Mouse (Mus musculus): ENCODE results near the gene Tex14. TPM values are rescaled to one million over a fixed set of nuclear protein-coding genes. Genes with fewer than 3 reads are reported as not detected.
"Not testable (repeated sequence)": the region's sequence is repeated elsewhere in the genome, so short reads cannot be mapped to it uniquely, and the experiment has no call there.

Tex14 gene
- polyA plus RNA-seq, 1 experiment from 2014 or later, result 0.60 TPM

GRCm38 (mm10) chr11:87461780-87462460 lies 57.1 kb downstream of the Tex14 start:
- Histone ChIP-seq H3K27ac (replicated peaks; ENCODE audit: low read depth, low read length) (0 out of 2 replicates have a peak overlapping the region, but pooled peaks have one; percentile 21), H3K4me2 (ENCODE audit: low read depth, severe bottlenecking) (peak overlapping the region; percentile 39)
- not testable (repeated sequence) for H3K9me3 ChIP-seq (ENCODE audit: control insufficient read depth, low read length); H3K9ac ChIP-seq (ENCODE audit: low read length); H3K4me3 ChIP-seq (ENCODE audit: low read depth, low read length); H3K36me3 ChIP-seq (ENCODE audit: control insufficient read depth, insufficient read depth, low read length); H3K4me1 ChIP-seq (ENCODE audit: control insufficient read depth, insufficient read depth, low read length); H3K27me3 ChIP-seq (ENCODE audit: control insufficient read depth, insufficient read depth, low read length)
- ATAC-seq (ENCODE audit: insufficient number of reproducible peaks, low FRiP score, low TSS enrichment, low read depth), result peak; percentile 99
- WGBS, result 0% methylated on average over 22 of the region's 58 CpGs
- DNase-seq (ENCODE audit: low spot score), result peak; percentile 79

- 6% methylated on average over 9 of the region's 9 CpGs for WGBS
- H3K27me3 ChIP-seq (ENCODE audit: control insufficient read depth, insufficient read depth, low read length), result no peaks in the 10 kb centered on the region
- H3K4me3 ChIP-seq (ENCODE audit: low read depth, low read length), result no peak overlapping the region
- no peak overlapping the region for H3K9ac ChIP-seq (ENCODE audit: low read length)
- no peak overlapping the region; the same call in 1 of the 2 replicates for H3K27ac ChIP-seq (replicated peaks; ENCODE audit: low read depth, low read length)
- no peaks in the 10 kb centered on the region for H3K36me3 ChIP-seq (ENCODE audit: control insufficient read depth, insufficient read depth, low read length)
- no peaks in the 10 kb centered on the region for H3K4me1 ChIP-seq (ENCODE audit: control insufficient read depth, insufficient read depth, low read length)
- H3K9me3 ChIP-seq (ENCODE audit: control insufficient read depth, low read length), result no peaks in the 10 kb centered on the region
- peak; percentile 63 for DNase-seq (ENCODE audit: low spot score)
- H3K4me2 ChIP-seq (ENCODE audit: low read depth, severe bottlenecking), result no peak overlapping the region
- peak; percentile 75; the same call in 1 of the 2 replicates for ATAC-seq (ENCODE audit: insufficient number of reproducible peaks, low FRiP score, low TSS enrichment, low read depth)
Measured at GRCm38 (mm10) chr11:87462461-87463242, 57.8 kb downstream of the Tex14 start.

- ATAC-seq (ENCODE audit: insufficient number of reproducible peaks, low FRiP score, low TSS enrichment, low read depth) (no peak), DNase-seq (ENCODE audit: low spot score) (no peak)
- Histone ChIP-seq H3K27ac (replicated peaks; ENCODE audit: low read depth, low read length) (no peak overlapping the region), H3K4me3 (ENCODE audit: low read depth, low read length) (no peak overlapping the region), H3K36me3 (ENCODE audit: control insufficient read depth, insufficient read depth, low read length) (no peaks in the 10 kb centered on the region), H3K4me1 (ENCODE audit: control insufficient read depth, insufficient read depth, low read length) (no peaks in the 10 kb centered on the region), H3K9ac (ENCODE audit: low read length) (no peak overlapping the region), H3K4me2 (ENCODE audit: low read depth, severe bottlenecking) (no peak overlapping the region), H3K27me3 (ENCODE audit: control insufficient read depth, insufficient read depth, low read length) (no peaks in the 10 kb centered on the region), H3K9me3 (ENCODE audit: control insufficient read depth, low read length) (no peaks in the 10 kb centered on the region)
- 54% methylated on average over 5 of the region's 5 CpGs for WGBS
Measured at GRCm38 (mm10) chr11:87463243-87463540, 58.3 kb downstream of the Tex14 start.

GRCm38 (mm10) chr11:87463792-87464430 lies 59.0 kb downstream of the Tex14 start:
- not testable (repeated sequence) for H3K9ac ChIP-seq (ENCODE audit: low read length); H3K27ac ChIP-seq (replicated peaks; ENCODE audit: low read depth, low read length); H3K4me3 ChIP-seq (ENCODE audit: low read depth, low read length); ATAC-seq (ENCODE audit: insufficient number of reproducible peaks, low FRiP score, low TSS enrichment, low read depth); H3K4me1 ChIP-seq (ENCODE audit: control insufficient read depth, insufficient read depth, low read length); H3K27me3 ChIP-seq (ENCODE audit: control insufficient read depth, insufficient read depth, low read length); DNase-seq (ENCODE audit: low spot score); H3K4me2 ChIP-seq (ENCODE audit: low read depth, severe bottlenecking); H3K9me3 ChIP-seq (ENCODE audit: control insufficient read depth, low read length); H3K36me3 ChIP-seq (ENCODE audit: control insufficient read depth, insufficient read depth, low read length)
- 85% methylated on average over 4 of the region's 4 CpGs for WGBS

GRCm38 (mm10) chr11:87465990-87466593 lies 61.2 kb downstream of the Tex14 start:
- 71% methylated on average over 6 of the region's 6 CpGs for WGBS
- Histone ChIP-seq H3K4me1 (ENCODE audit: control insufficient read depth, insufficient read depth, low read length) (0 out of 2 replicates have a peak, but pooled peaks cover 2% of the 10 kb centered on the region), H3K9ac (ENCODE audit: low read length) (no peak overlapping the region), H3K4me2 (ENCODE audit: low read depth, severe bottlenecking) (no peak overlapping the region), H3K9me3 (ENCODE audit: control insufficient read depth, low read length) (no peaks in the 10 kb centered on the region), H3K27me3 (ENCODE audit: control insufficient read depth, insufficient read depth, low read length) (no peaks in the 10 kb centered on the region), H3K36me3 (ENCODE audit: control insufficient read depth, insufficient read depth, low read length) (no peaks in the 10 kb centered on the region), H3K4me3 (ENCODE audit: low read depth, low read length) (no peak overlapping the region), H3K27ac (replicated peaks; ENCODE audit: low read depth, low read length) (no peak overlapping the region)
- ATAC-seq (ENCODE audit: insufficient number of reproducible peaks, low FRiP score, low TSS enrichment, low read depth), result no peak
- DNase-seq (ENCODE audit: low spot score), result no peak

GRCm38 (mm10) chr11:87467491-87468277 lies 62.8 kb downstream of the Tex14 start:
- H3K4me2 ChIP-seq (ENCODE audit: low read depth, severe bottlenecking), result no peak overlapping the region; the same call in 1 of the 2 replicates
- DNase-seq (ENCODE audit: low spot score) (no peak), ATAC-seq (ENCODE audit: insufficient number of reproducible peaks, low FRiP score, low TSS enrichment, low read depth) (no peak)
- no peaks in the 10 kb centered on the region for H3K36me3 ChIP-seq (ENCODE audit: control insufficient read depth, insufficient read depth, low read length)
- 34% methylated on average over 19 of the region's 19 CpGs for WGBS
- no peak overlapping the region for H3K4me3 ChIP-seq (ENCODE audit: low read depth, low read length)
- H3K9me3 ChIP-seq (ENCODE audit: control insufficient read depth, low read length), result no peaks in the 10 kb centered on the region
- no peak overlapping the region for H3K9ac ChIP-seq (ENCODE audit: low read length)
- H3K27me3 ChIP-seq (ENCODE audit: control insufficient read depth, insufficient read depth, low read length), result no peaks in the 10 kb centered on the region
- no peak overlapping the region for H3K27ac ChIP-seq (replicated peaks; ENCODE audit: low read depth, low read length)
- 0 out of 2 replicates have a peak, but pooled peaks cover 2% of the 10 kb centered on the region for H3K4me1 ChIP-seq (ENCODE audit: control insufficient read depth, insufficient read depth, low read length)

- DNase-seq (ENCODE audit: low spot score) (no peak), ATAC-seq (ENCODE audit: insufficient number of reproducible peaks, low FRiP score, low TSS enrichment, low read depth) (no peak)
- Histone ChIP-seq H3K9ac (ENCODE audit: low read length) (no peak overlapping the region), H3K9me3 (ENCODE audit: control insufficient read depth, low read length) (no peaks in the 10 kb centered on the region), H3K4me2 (ENCODE audit: low read depth, severe bottlenecking) (no peak overlapping the region), H3K27ac (replicated peaks; ENCODE audit: low read depth, low read length) (no peak overlapping the region), H3K36me3 (ENCODE audit: control insufficient read depth, insufficient read depth, low read length) (no peaks in the 10 kb centered on the region), H3K4me1 (ENCODE audit: control insufficient read depth, insufficient read depth, low read length) (0 out of 2 replicates have a peak, but pooled peaks cover 2% of the 10 kb centered on the region), H3K27me3 (ENCODE audit: control insufficient read depth, insufficient read depth, low read length) (no peaks in the 10 kb centered on the region), H3K4me3 (ENCODE audit: low read depth, low read length) (no peak overlapping the region)
- WGBS, result 36% methylated on average over 7 of the region's 7 CpGs
Measured at GRCm38 (mm10) chr11:87468278-87468655, 63.4 kb downstream of the Tex14 start.
